In genomic region chr19:54893622-54894021, GRCm38 (mm10) we compare ENCODE assay signal across 22 mouse cellular contexts.
A peak's percentile ranks its signal among the peaks of the same experiment; 100 is the strongest.
DNase-seq lines count a peak whose midpoint lies in the region; ATAC-seq lines count a peak whose summit lies in the region.
"Had no signal": no experiment of that assay in that cellular context is flagged by ENCODE, and none has a peak within 500 bp of the region (broad histone marks: within the 10 kb centered on the region; RNA-seq: fewer than 3 reads in every experiment).

No protein-coding gene starts in this region.

- no peak for ATAC-seq in monocyte, adult 5-6 weeks (replicated peaks; ENCODE audit: insufficient number of reproducible peaks, low FRiP score, low TSS enrichment, poor library complexity, severe bottlenecking)
- ATAC-seq: forebrain, embryonic 15.5 days; intestine, embryonic 16.5 days had no signal

- peak; percentile 11 to 21 for DNase-seq in cerebellum, postnatal 10 days
- DNase-seq in cerebellum, adult 11 months, result no peak
- DNase-seq in right cerebral cortex, adult 18-20 months, result peak; percentile 41
- DNase-seq in right cerebral cortex, postnatal 4 days, result no peak
- peak; percentile 46 to 49 for DNase-seq in right cerebral cortex, adult 2 months (ENCODE audit: low spot score in 2 of 2)
- peak; percentile 50 for DNase-seq in telencephalon, adult 2 months (ENCODE audit: low read depth, low spot score)
- no peak for DNase-seq in ovary, postnatal 10 days (ENCODE audit: low spot score)
- DNase-seq: adrenal gland, adult 8-10 months; cerebellum, adult 11-12 months; cerebellum, adult 9-11 months; gastrocnemius, postnatal 36 days; heart, adult 18-20 months; heart, postnatal 4 days; kidney, adult 9 months; kidney, postnatal 10 days; lung, postnatal 14 days; midbrain, embryonic 14.5 days; thymus, adult 2 months; thymus, postnatal 4 days had no signal

Comparison
In these comparisons a context has a peak if more than half of its experiments do, and no peak if none do; other contexts are left out.
1. DNase-seq: peak in cerebellum, postnatal 10 days (2 of 2), right cerebral cortex, adult 18-20 months (single experiment), right cerebral cortex, adult 2 months (2 of 2) and telencephalon, adult 2 months (single experiment); none in cerebellum, adult 11 months (single experiment), right cerebral cortex, postnatal 4 days (single experiment) and ovary, postnatal 10 days (single experiment).